Mouse (Mus musculus): ENCODE measurements around the gene Gdf1.
A peak's percentile ranks its signal among the peaks of the same experiment; 100 is the strongest.

Gdf1 gene

DNA sequence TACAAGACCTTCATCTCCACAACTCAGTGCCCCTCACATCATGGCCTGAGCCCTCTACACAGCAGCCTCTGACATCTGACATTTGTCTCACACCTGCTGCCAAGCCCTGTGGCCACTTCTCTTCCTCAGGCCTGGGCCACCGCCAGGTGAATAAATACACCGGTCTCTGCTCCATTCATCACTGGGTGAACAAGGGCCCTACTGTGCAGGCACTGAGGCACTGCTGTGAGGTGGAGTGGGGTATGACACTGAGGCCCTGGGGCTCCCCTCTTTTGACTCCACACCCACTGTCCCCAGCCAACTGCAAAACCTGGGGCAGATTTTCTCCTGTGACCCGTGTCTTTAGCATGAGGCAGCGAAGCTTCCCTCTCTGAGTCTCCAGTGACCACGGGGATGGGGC is 37.0 kb downstream of the Gdf1 start:
- no peak for DNase-seq

DNA sequence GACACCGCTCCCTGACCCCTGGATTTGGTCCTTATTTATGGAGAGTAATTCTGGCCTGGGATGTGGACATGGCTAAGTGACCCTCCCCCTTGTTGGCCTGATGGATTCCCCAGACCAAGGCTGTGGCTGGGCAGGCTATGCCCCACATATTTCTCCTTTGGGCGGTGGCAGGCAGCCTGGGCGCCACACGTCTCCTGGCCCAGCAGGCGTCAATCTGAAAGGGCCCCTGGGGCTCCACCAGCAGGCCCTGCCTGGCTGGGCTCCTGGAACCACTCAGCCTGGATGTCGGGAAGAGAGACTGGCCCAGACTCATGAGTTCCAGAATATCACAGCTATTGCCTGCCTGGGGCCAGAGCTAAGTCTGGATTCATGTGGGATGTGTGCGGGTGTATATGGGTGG is 40.9 kb downstream of the Gdf1 start:
- DNase-seq, result no peak

DNA sequence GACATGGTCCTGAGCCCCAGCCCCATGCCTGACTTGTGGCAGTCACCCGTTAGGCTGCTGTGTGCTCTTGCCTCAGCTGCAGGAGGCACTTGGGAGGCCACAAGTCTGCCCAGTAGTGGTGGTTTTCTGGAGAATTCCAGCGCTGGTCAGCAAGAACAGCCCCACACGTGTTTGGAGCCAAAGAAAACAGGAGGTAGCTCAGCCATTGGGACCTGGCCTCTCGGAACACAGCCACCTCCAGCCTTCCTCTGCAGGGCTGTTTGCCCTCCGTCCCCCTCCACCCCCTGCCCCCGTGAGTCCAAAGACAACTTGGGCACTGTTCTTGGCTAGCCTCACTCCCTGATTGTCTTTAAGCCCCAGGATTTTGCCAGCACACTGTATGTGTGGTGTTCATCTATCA is 42.3 kb downstream of the Gdf1 start:
- no peak for DNase-seq

DNA sequence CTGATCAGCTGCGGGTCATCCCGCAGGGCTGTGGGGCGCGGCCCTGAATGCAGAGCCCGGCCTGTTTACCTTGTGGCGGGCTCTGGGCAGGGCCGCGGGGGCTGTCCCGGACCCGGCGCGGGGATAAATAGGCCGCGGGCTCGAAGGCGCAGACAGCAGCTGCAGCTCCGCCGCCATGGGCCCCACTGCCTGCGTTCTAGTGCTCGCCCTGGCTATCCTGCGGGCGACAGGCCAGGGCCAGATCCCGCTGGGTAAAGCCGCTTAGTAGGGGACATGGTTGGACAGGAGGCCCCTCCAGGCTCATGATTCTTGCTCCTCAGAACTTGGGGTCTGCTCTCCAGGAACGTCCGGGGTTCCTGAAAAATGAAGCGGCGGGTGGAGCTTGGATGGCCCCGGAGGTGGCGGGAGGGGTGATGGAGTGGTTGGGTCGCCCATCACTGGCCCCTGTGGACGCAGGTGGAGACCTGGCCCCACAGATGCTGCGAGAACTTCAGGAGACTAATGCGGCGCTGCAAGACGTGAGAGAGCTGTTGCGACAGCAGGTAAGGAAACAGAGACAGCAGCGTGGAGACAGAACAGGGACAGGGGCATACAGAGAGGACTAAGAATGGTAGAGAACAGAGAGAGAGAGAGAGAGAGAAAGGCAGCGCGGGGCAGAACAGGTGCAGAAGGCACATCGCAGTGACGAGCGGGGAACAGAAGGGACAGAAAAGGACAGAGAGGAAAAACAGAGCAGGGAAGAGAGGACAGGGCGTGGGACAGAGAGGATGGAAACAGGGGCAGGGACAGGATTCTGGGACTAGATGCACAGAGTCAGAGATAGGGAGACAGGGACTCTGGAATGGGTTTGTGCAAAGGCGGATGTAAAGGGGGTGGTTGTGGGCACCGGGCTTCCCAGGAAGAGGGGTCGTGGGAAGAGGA is 44.0 kb downstream of the Gdf1 start, which contains the start of gene Comp:
Gene Comp (plus strand): TSS at position 162 of the 921 bp plus-strand sequence.
- peak; percentile 56 for DNase-seq

DNA sequence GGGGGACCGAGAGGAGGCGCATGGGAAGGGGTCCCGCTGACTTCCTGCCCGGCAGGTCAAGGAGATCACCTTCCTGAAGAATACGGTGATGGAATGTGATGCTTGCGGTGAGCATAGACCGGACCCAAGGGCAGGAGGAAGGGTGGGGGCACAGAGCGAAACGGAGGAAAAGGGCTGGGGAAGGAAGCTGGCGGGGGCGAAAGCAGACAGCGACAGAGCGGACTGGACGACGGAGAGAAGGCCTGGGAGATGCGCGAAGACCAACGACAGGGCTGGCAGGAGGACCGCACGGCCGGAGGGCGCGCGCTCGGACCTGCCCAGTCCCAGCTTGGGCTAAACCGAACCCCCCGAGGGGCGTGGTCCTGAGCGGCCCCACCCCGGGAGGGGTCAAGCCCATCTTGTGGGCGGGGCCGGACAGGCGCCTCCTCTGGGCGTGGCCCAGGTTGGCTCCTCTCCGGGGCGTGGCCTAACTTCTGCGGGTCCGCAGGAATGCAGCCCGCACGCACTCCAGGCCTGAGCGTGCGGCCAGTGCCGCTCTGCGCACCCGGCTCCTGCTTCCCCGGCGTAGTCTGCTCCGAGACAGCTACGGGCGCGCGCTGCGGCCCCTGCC is 44.8 kb downstream of the Gdf1 start:
- DNase-seq, result peak; percentile 78

DNA sequence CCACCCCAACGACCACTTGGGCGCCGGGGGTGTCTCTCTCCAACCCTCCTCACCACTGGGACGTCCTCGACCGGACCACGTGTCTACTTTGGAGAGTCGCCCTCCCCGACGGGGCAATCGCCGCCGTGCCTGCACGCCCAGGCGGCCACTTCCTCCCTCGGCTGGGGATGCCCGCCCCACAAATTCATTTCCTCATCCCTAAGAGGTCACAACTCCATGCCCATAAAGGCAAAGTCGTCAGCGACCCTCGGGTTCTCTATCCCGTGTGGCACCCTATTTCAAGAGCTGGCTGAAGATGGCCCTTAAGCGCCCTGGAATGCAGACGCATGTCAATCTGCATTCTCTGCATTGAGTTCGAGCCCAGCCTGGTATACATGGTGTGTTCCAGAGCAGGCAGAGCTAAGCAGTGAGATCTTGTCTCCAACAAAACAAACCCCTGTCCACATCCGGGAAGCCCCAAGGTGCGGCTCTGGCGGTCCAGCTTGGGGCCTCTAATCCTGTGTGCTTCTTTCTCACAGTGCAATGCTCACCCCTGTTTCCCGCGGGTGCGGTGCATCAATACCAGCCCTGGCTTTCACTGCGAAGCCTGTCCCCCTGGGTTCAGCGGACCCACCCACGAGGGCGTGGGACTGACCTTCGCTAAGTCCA is 45.7 kb downstream of the Gdf1 start:
- DNase-seq, result peak; percentile 23

DNA sequence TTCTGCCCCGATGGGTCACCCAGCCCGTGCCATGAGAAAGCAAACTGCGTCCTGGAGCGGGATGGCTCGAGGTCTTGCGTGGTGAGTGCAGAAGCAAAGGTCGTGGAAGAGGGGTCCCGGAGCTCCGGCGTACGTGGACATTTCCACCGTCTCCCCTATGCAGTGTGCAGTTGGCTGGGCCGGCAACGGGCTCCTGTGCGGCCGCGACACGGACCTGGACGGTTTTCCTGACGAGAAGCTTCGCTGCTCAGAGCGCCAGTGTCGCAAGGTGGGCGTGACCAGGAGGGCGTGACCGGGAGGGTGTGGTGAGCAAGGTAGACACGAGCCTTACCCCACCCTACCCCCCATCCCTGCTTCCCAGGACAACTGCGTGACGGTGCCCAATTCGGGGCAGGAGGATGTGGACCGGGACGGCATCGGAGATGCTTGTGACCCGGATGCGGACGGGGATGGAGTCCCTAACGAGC is 46.7 kb downstream of the Gdf1 start:
- DNase-seq, result no peak

DNA sequence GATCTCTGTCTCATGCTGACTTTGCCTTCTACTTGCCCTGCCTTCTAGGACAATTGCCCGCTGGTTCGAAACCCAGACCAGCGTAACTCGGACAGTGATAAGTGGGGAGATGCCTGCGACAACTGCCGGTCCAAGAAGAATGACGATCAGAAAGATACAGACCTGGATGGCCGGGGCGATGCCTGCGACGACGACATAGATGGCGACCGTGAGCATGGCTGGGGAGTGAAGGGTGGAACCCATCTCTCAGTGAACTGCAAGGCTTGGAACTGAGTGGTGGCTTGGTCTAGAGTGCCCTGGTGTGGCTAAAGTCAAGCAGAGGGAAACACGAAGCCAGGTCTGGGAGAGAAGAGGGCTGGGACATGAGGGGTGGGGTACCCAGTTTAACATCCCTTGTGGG is 47.4 kb downstream of the Gdf1 start:
- peak; percentile 11 for DNase-seq

DNA sequence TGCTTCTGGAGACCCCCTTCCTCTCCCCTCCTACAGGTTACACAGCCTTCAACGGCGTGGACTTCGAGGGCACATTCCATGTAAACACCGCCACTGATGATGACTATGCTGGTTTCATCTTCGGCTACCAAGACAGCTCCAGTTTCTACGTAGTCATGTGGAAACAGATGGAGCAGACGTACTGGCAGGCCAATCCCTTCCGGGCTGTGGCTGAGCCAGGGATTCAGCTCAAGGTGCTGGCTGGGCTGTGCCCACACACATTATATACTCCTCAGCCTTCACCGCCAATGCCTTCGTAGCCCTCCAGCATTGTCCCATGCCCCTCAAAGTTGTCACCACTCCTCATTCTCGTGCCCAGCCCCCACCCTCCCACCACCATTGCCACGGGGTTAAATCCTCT is 50.5 kb downstream of the Gdf1 start:
- DNase-seq, result no peak
